Mouse (Mus musculus): ENCODE measurements around the gene Arhgdib.
"Not testable (repeated sequence)": the region's sequence is repeated elsewhere in the genome, so short reads cannot be mapped to it uniquely, and the experiment has no call there.

GRCm38 (mm10) chr6:136968877-136969276 lies 27.2 kb upstream of the Arhgdib start:
- not testable (repeated sequence) for TF ChIP-seq POLR2A (IDR thresholded peaks at IDR 0.05; ENCODE audit: insufficient read length, low read depth); REST (IDR thresholded peaks at IDR 0.05; ENCODE audit: insufficient read depth, insufficient read length); CEBPB (IDR thresholded peaks at IDR 0.05; ENCODE audit: insufficient read depth, poor library complexity, severe bottlenecking); POLR2AphosphoS2 (IDR thresholded peaks at IDR 0.05; ENCODE audit: insufficient read length, low read depth); MYOG (IDR thresholded peaks at IDR 0.05; ENCODE audit: control insufficient read depth in 1 of 3, insufficient read depth in 1 of 3, insufficient read length in 2 of 3, low read depth in 2 of 3); MYOD1 (IDR thresholded peaks at IDR 0.05; ENCODE audit: control insufficient read depth in 1 of 3, insufficient read length in 2 of 3, low read depth in 2 of 3); USF1 (IDR thresholded peaks at IDR 0.05; ENCODE audit: low read depth); TCF12 (IDR thresholded peaks at IDR 0.05; ENCODE audit: insufficient read depth, poor library complexity, severe bottlenecking); SRF (IDR thresholded peaks at IDR 0.05; ENCODE audit: control insufficient read depth, insufficient read length, low read depth); MAX (IDR thresholded peaks at IDR 0.05; ENCODE audit: low read depth); E2F4 (IDR thresholded peaks at IDR 0.05; ENCODE audit: insufficient read depth)
